Mouse (Mus musculus) midbrain, embryonic 14.5 days (tissue): ENCODE measurements around the gene Cidec. TPM values are rescaled to one million over a fixed set of nuclear protein-coding genes. Genes with fewer than 3 reads are reported as not detected.

Experiments used
- ATAC-seq: fragments of 200-750 bp; cut with Nextera tagmentation; 2 replicates; pipeline ENCODE4 v1.8.0; 2017; ENCODE audit warnings: moderate number of reproducible peaks, moderate library complexity; ENCODE audit not compliant: low FRiP score, low TSS enrichment
- DNase-seq: peaks from one replicate; pipeline ENCODE4 v3.0.0-alpha.2; 2015
- H3K27ac ChIP-seq: fragments of 300-500 bp; sonication (generic); replicated peaks from 2 replicates; pipeline ENCODE4 v1.5.1; 2014; ENCODE audit warnings: mild to moderate bottlenecking, low read depth, low read length, moderate library complexity
- H3K27me3 ChIP-seq: fragments of 300-500 bp; sonication (generic); 2 replicates; pipeline ENCODE4 v1.6.1; 2014; ENCODE audit warnings: low read length, control low read depth, mixed read lengths; ENCODE audit not compliant: control insufficient read depth, insufficient read depth
- H3K36me3 ChIP-seq: fragments of 300-500 bp; sonication (generic); 2 replicates; pipeline ENCODE4 v1.6.1; 2014; ENCODE audit warnings: low read length, control low read depth; ENCODE audit not compliant: control insufficient read depth, insufficient read depth
- H3K4me1 ChIP-seq: fragments of 300-500 bp; sonication (generic); 2 replicates; pipeline ENCODE4 v1.6.1; 2014; ENCODE audit warnings: mild to moderate bottlenecking, antibody characterized with exemption, low read length, control low read depth; ENCODE audit not compliant: control insufficient read depth, insufficient read depth
- H3K4me2 ChIP-seq: fragments of 300-500 bp; sonication (generic); 2 replicates; pipeline ENCODE4 v1.6.1; 2014; ENCODE audit warnings: mild to moderate bottlenecking, low read length, moderate library complexity
- H3K4me3 ChIP-seq: fragments of 300-500 bp; sonication (generic); replicated peaks from 2 replicates; pipeline ENCODE4 v1.5.1; 2014; ENCODE audit warnings: low read depth, low read length
- H3K9ac ChIP-seq: fragments of 300-500 bp; sonication (generic); replicated peaks from 2 replicates; pipeline ENCODE4 v1.6.1; 2014; ENCODE audit warnings: mild to moderate bottlenecking, low read length, moderate library complexity
- H3K9me3 ChIP-seq: fragments of 300-500 bp; sonication (generic); 2 replicates; pipeline ENCODE4 v1.6.1; 2016; ENCODE audit warnings: low read length, control low read depth, mixed read lengths; ENCODE audit not compliant: control insufficient read depth
- WGBS: fragments of 180-500 bp; shearing (Covaris S2); extraction: QIAGEN DNeasy Blood & Tissue Kit; methylation state at CpG from one replicate; pipeline ENCODE4 v1.1.7; 2014; 5-methylcytosine and 5-hydroxymethylcytosine counted together
- polyA plus RNA-seq: library from polyadenylated mRNA; unstranded; fragments of >200 nt; fragmentation: Nextera tagmentation; extraction: Ambion mirVana; gene quantifications from 2 replicates; pipeline ENCODE4 v1.2.1, GENCODE M21; 2014

Gene Cidec
- polyA plus RNA-seq, 1 experiment from 2014 or later: not detected

- DNase-seq: no peak
- Histone ChIP-seq H3K36me3 (no peaks in the 10 kb centered on the region), H3K4me1 (no peaks in the 10 kb centered on the region), H3K27me3 (no peaks in the 10 kb centered on the region), H3K4me2 (no peak overlapping the region), H3K27ac (no peak overlapping the region), H3K4me3 (no peak overlapping the region), H3K9me3 (no peaks in the 10 kb centered on the region), H3K9ac (no peak overlapping the region)
- 91% methylated on average over 16 of the region's 16 CpGs for WGBS
- ATAC-seq: no peak
Observed at GRCm38 (mm10) chr6:113428006-113428405, 7.6 kb downstream of the Cidec start.

GRCm38 (mm10) chr6:113427397-113427796, 8.2 kb downstream of the Cidec start:
- Histone ChIP-seq H3K27me3 (no peaks in the 10 kb centered on the region), H3K9me3 (no peaks in the 10 kb centered on the region), H3K36me3 (no peaks in the 10 kb centered on the region), H3K27ac (no peak overlapping the region), H3K9ac (no peak overlapping the region), H3K4me1 (no peaks in the 10 kb centered on the region), H3K4me3 (no peak overlapping the region), H3K4me2 (no peak overlapping the region)
- ATAC-seq: no peak
- DNase-seq: peak; percentile 23
- WGBS: 65% methylated on average over 3 of the region's 3 CpGs

- DNase-seq (no peak), ATAC-seq (no peak)
- H3K4me3 ChIP-seq: no peak overlapping the region
- WGBS: 91% methylated on average over 4 of the region's 4 CpGs
- H3K9me3 ChIP-seq: no peaks in the 10 kb centered on the region
- H3K4me2 ChIP-seq: no peak overlapping the region
- no peaks in the 10 kb centered on the region for H3K27me3 ChIP-seq
- no peaks in the 10 kb centered on the region for H3K4me1 ChIP-seq
- H3K27ac ChIP-seq: no peak overlapping the region
- H3K36me3 ChIP-seq: no peaks in the 10 kb centered on the region
- no peak overlapping the region for H3K9ac ChIP-seq
Observed at GRCm38 (mm10) chr6:113426696-113427095, 8.9 kb downstream of the Cidec start.

GRCm38 (mm10) chr6:113424187-113424586, 11.4 kb downstream of the Cidec start:
- Histone ChIP-seq H3K4me3 (no peak overlapping the region), H3K4me1 (peaks cover 3% of the 10 kb centered on the region; the same call in 1 of the 2 replicates), H3K9ac (no peak overlapping the region), H3K27me3 (no peaks in the 10 kb centered on the region), H3K4me2 (no peak overlapping the region), H3K27ac (no peak overlapping the region), H3K36me3 (no peaks in the 10 kb centered on the region), H3K9me3 (no peaks in the 10 kb centered on the region)
- WGBS: 84% methylated on average over 7 of the region's 7 CpGs
- DNase-seq (no peak), ATAC-seq (no peak)

GRCm38 (mm10) chr6:113423000-113423399, 12.6 kb downstream of the Cidec start:
- DNase-seq (no peak), ATAC-seq (no peak)
- no peak overlapping the region for H3K27ac ChIP-seq
- WGBS: 89% methylated on average over 4 of the region's 4 CpGs
- no peaks in the 10 kb centered on the region for H3K36me3 ChIP-seq
- H3K27me3 ChIP-seq: no peaks in the 10 kb centered on the region
- H3K9me3 ChIP-seq: no peaks in the 10 kb centered on the region
- no peak overlapping the region for H3K4me3 ChIP-seq
- H3K9ac ChIP-seq: no peak overlapping the region
- H3K4me1 ChIP-seq: peaks cover 10% of the 10 kb centered on the region; the same call in 1 of the 2 replicates
- no peak overlapping the region for H3K4me2 ChIP-seq

- under 1% methylated on average over 25 of the region's 25 CpGs for WGBS
- Histone ChIP-seq H3K27me3 (no peaks in the 10 kb centered on the region), H3K4me2 (peak within 1 kb of the TSS; percentile 67), H3K9me3 (no peaks in the 10 kb centered on the region), H3K36me3 (peaks cover 22% of the 10 kb centered on the region), H3K4me1 (peaks cover 14% of the 10 kb centered on the region; the same call in 1 of the 2 replicates), H3K9ac (peak within 1 kb of the TSS; percentile 77), H3K27ac (0 out of 2 replicates have a peak within 1 kb of the TSS, but pooled peaks have one; percentile 45), H3K4me3 (peak within 1 kb of the TSS; percentile 62)
- DNase-seq (peak; percentile 99), ATAC-seq (peak; percentile 98)
Observed at GRCm38 (mm10) chr6:113419199-113419587, 16.4 kb downstream of the Cidec start, which contains the start of gene Rpusd3. Rpusd3 (minus strand) TSS chr6:113419340.

- peak overlapping the region; percentile 67 for H3K4me2 ChIP-seq
- H3K36me3 ChIP-seq: peaks cover 23% of the 10 kb centered on the region
- H3K27me3 ChIP-seq: no peaks in the 10 kb centered on the region
- H3K27ac ChIP-seq: 0 out of 2 replicates have a peak overlapping the region, but pooled peaks have one; percentile 45
- no peaks in the 10 kb centered on the region for H3K9me3 ChIP-seq
- peak overlapping the region; percentile 77 for H3K9ac ChIP-seq
- peak overlapping the region; percentile 62 for H3K4me3 ChIP-seq
- ATAC-seq: peak; percentile 57
- 16% methylated on average over 16 of the region's 16 CpGs for WGBS
- peak; percentile 50 for DNase-seq
- H3K4me1 ChIP-seq: peaks cover 14% of the 10 kb centered on the region; the same call in 1 of the 2 replicates
Observed at GRCm38 (mm10) chr6:113418441-113419198, 16.9 kb downstream of the Cidec start.

- Histone ChIP-seq H3K9ac (no peak overlapping the region), H3K27me3 (no peaks in the 10 kb centered on the region), H3K9me3 (no peaks in the 10 kb centered on the region), H3K4me2 (no peak overlapping the region), H3K27ac (no peak overlapping the region), H3K4me1 (peaks cover 14% of the 10 kb centered on the region; the same call in 1 of the 2 replicates), H3K4me3 (no peak overlapping the region), H3K36me3 (peaks cover 23% of the 10 kb centered on the region)
- DNase-seq: no peak
- 86% methylated on average over 5 of the region's 5 CpGs for WGBS
- ATAC-seq: no peak
Observed at GRCm38 (mm10) chr6:113416416-113416815, 19.1 kb downstream of the Cidec start.

GRCm38 (mm10) chr6:113410001-113410400, 25.6 kb downstream of the Cidec start:
- ATAC-seq (no peak), DNase-seq (no peak)
- Histone ChIP-seq H3K36me3 (peaks cover 24% of the 10 kb centered on the region), H3K27me3 (no peaks in the 10 kb centered on the region), H3K27ac (no peak overlapping the region), H3K9me3 (no peaks in the 10 kb centered on the region), H3K9ac (no peak overlapping the region), H3K4me3 (no peak overlapping the region), H3K4me1 (no peaks in the 10 kb centered on the region), H3K4me2 (no peak overlapping the region)
- 65% methylated on average over 1 of the region's 1 CpGs for WGBS
